Mouse (Mus musculus) lung, postnatal 0 days (tissue): Measurements from ENCODE around the gene Tnfsf9. TPM values are rescaled to one million over a fixed set of nuclear protein-coding genes. Genes with fewer than 3 reads are reported as not detected.
A peak's percentile ranks its signal among the peaks of the same experiment; 100 is the strongest.

Experiments
- ATAC-seq: fragments of 200-750 bp; cut with Nextera tagmentation; 2 replicates; pipeline ENCODE4 v1.8.0; 2017; ENCODE audit warnings: moderate library complexity
- DNase-seq: peaks from one replicate; pipeline ENCODE4 v3.0.0-alpha.2; 2016; ENCODE audit warnings: low spot score
- H3K27ac ChIP-seq: fragments of 300-500 bp; sonication (generic); 2 replicates; pipeline ENCODE4 v1.5.1; 2014; ENCODE audit warnings: antibody characterized with exemption, mild to moderate bottlenecking, low read length, mixed read lengths
- H3K27me3 ChIP-seq: fragments of 300-500 bp; sonication (generic); replicated peaks from 2 replicates; pipeline ENCODE4 v1.6.1; 2014; ENCODE audit warnings: low read length, mixed read lengths; ENCODE audit not compliant: insufficient read depth
- H3K36me3 ChIP-seq: fragments of 300-500 bp; sonication (generic); 2 replicates; pipeline ENCODE4 v1.6.1; 2014; ENCODE audit warnings: low read length, mixed read lengths; ENCODE audit not compliant: insufficient read depth
- H3K4me1 ChIP-seq: fragments of 300-500 bp; sonication (generic); 2 replicates; pipeline ENCODE4 v1.6.1; 2014; ENCODE audit warnings: antibody characterized with exemption, low read depth, low read length, mixed read lengths; ENCODE audit not compliant: insufficient read depth
- H3K4me2 ChIP-seq: fragments of 300-500 bp; sonication (generic); replicated peaks from 2 replicates; pipeline ENCODE4 v1.6.1; 2014; ENCODE audit warnings: low read depth, mild to moderate bottlenecking, low read length, moderate library complexity, mixed read lengths
- H3K4me3 ChIP-seq: fragments of 300-500 bp; sonication (generic); 2 replicates; pipeline ENCODE4 v1.5.1; 2014; ENCODE audit warnings: low read depth, low read length
- H3K9ac ChIP-seq: fragments of 300-500 bp; sonication (generic); replicated peaks from 2 replicates; pipeline ENCODE4 v1.6.1; 2014; ENCODE audit warnings: low read depth, mild to moderate bottlenecking
- H3K9me3 ChIP-seq: fragments of 300-500 bp; sonication (generic); 2 replicates; pipeline ENCODE4 v1.6.1; 2016; ENCODE audit warnings: low read length, mixed read lengths
- CTCF ChIP-seq: IDR thresholded peaks from 2 replicates; pipeline ENCODE4 v1.5.1; 2016; ENCODE audit warnings: antibody characterized with exemption, mild to moderate bottlenecking
- EP300 ChIP-seq: IDR thresholded peaks from 2 replicates; pipeline ENCODE4 v1.6.1; 2016; ENCODE audit warnings: antibody characterized with exemption, mild to moderate bottlenecking, control low read depth
- WGBS: fragments of 180-500 bp; shearing (Covaris S2); extraction: QIAGEN DNeasy Blood & Tissue Kit; methylation state at CpG from one replicate; pipeline ENCODE4 v1.1.7; 2014; 5-methylcytosine and 5-hydroxymethylcytosine counted together
- polyA plus RNA-seq: library from polyadenylated mRNA; unstranded; fragments of >200 nt; fragmentation: Nextera tagmentation; extraction: Ambion mirVana; gene quantifications from 2 replicates; pipeline ENCODE4 v1.2.1, GENCODE M21; 2015

Gene Tnfsf9
- polyA plus RNA-seq, 1 experiment from 2014 or later, result 3.0 TPM

DNA sequence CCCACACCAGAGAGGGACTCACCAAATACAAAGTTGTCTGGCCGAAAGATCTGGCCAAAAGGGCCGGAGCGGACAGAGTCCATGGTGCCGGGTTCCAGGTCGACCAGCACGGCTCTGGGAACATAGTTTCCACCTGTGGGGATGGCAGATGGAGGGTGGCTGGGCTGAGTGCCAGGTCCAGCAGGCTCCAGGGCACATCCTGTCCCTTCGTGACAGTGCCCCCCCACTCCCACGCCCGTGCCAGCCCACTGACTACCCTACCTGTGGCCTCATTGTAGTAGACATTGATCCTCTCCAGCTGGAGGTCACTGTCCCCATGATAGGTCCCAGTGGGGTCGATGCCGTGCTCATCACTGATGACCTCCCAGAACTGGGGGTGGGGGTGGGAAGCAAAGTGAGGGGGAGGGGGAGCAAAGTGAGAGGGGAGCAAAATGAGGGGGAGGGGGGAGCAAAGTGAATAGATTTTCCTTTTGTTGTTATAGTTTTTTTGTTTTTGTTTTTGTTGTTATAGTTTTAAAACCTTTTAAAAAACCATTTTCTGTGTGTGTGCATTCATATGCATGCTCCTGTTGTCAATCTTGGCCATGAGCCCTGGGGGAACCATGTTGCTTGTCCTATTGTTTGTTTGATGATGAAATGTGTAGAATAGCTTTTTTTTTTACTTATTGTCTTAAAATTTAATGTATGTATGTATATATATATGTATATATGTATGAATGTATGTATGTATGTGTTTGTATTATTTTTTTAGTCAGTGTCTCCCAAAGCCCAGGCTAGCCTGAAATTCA, 19.0 kb upstream of the Tnfsf9 start:
- 75% methylated on average over 11 of the region's 11 CpGs for WGBS
- no peak overlapping the region for H3K9ac ChIP-seq
- TF ChIP-seq EP300, result no peak
- no peak for TF ChIP-seq CTCF

GRCm38 (mm10) chr17:57087049-57087832, 17.9 kb upstream of the Tnfsf9 start, which contains the start of gene Tubb4a:
Gene Tubb4a (minus strand): TSS chr17:57087782.
- no peaks in the 10 kb centered on the region for H3K36me3 ChIP-seq
- H3K27ac ChIP-seq, result no peak within 1 kb of the TSS
- peaks cover 6% of the 10 kb centered on the region; the same call in 1 of the 2 replicates for H3K4me1 ChIP-seq
- peak within 1 kb of the TSS; percentile 21 for H3K4me3 ChIP-seq
- ATAC-seq (peak; percentile 71), DNase-seq (peak; percentile 39)
- H3K27me3 ChIP-seq, result no peaks in the 10 kb centered on the region
- TF ChIP-seq CTCF, result peak; percentile 2; the same call in 1 of the 2 replicates
- TF ChIP-seq EP300, result no peak
- no peaks in the 10 kb centered on the region for H3K9me3 ChIP-seq
- no peak within 1 kb of the TSS for H3K9ac ChIP-seq
- peak within 1 kb of the TSS; percentile 42 for H3K4me2 ChIP-seq
- 1% methylated on average over 31 of the region's 31 CpGs for WGBS

More for the DNA sequence above, 19.0 kb upstream of the Tnfsf9 start:
- no peak for DNase-seq
- Histone ChIP-seq H3K27ac (no peak overlapping the region), H3K36me3 (no peaks in the 10 kb centered on the region), H3K9me3 (no peaks in the 10 kb centered on the region), H3K4me2 (no peak overlapping the region), H3K27me3 (no peaks in the 10 kb centered on the region), H3K4me3 (no peak overlapping the region), H3K4me1 (peaks cover 6% of the 10 kb centered on the region; the same call in 1 of the 2 replicates)
- ATAC-seq, result no peak

DNA sequence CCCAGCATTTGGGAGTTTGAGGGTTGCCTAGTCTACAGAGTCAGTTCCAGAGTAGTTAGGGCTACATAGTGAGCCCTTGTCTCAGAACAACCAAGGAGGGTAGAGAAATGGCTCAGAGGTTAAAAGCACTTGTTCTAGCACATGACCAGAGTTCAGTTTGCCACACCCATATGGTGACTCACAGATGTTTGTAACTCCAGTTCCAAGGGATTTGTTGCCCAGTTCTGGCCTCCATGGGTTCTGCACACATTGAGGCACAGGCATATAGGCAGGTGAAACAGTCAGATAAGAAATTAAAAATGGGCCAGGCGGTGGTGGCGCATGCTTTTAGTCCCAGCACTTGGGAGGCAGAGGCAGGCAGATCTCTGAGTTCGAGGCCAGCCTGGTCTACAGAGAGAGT, 10.9 kb upstream of the Tnfsf9 start:
- ATAC-seq (no peak), DNase-seq (peak; percentile 18)
- TF ChIP-seq CTCF, result no peak
- TF ChIP-seq EP300, result no peak
- no peaks in the 10 kb centered on the region for H3K4me1 ChIP-seq
- 88% methylated on average over 3 of the region's 3 CpGs for WGBS
- H3K4me2 ChIP-seq, result no peak overlapping the region
- H3K27ac ChIP-seq, result no peak overlapping the region
- no peaks in the 10 kb centered on the region for H3K9me3 ChIP-seq
- no peaks in the 10 kb centered on the region for H3K36me3 ChIP-seq
- no peak overlapping the region for H3K4me3 ChIP-seq
- H3K9ac ChIP-seq, result no peak overlapping the region
- no peaks in the 10 kb centered on the region for H3K27me3 ChIP-seq

DNA sequence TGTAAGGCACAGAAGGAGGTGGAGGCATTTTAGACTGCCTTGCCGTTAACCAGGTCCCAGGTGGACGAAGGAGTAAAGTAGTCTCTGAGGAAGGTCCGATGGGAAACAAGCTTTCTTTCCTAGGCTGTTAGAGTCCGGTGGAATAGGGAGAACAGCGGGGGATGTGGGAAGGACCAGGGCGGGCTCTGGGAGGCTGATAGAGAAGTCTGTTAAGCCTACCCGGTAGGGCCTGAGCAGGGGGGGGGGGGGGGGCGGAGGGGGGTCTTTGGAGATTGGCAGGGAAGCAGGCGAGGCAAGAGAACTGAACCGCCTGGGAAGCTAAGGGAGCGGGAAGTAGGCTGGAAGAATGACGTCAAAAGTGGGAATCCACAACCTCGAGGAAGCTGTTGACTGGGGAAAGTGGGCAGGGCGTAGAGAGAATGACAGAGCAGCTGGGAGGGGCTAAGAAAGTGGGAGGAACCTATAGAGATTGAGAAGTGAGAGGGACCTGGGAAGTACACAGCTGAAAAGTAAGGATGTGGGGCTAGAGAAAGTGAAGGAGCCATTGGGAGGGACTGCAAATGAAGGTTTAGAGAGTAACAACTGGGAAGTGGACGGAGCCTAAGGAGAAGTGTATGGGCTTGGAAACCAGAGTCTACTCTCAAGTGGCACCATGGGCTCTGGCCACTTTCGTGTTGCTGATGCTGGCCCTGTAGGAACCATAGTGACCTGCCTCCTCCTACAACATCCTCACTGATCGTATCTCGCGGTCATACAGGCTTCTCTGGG, 9.1 kb upstream of the Tnfsf9 start:
- Histone ChIP-seq H3K9ac (no peak overlapping the region), H3K27me3 (no peaks in the 10 kb centered on the region), H3K4me1 (no peaks in the 10 kb centered on the region), H3K4me2 (peak overlapping the region; percentile 40), H3K9me3 (no peaks in the 10 kb centered on the region), H3K4me3 (no peak overlapping the region), H3K27ac (no peak overlapping the region), H3K36me3 (no peaks in the 10 kb centered on the region)
- ATAC-seq (peak; percentile 94), DNase-seq (peak; percentile 96)
- TF ChIP-seq EP300 (no peak), CTCF (no peak)
- 2% methylated on average over 18 of the region's 19 CpGs for WGBS

GRCm38 (mm10) chr17:57096623-57096920, 8.6 kb upstream of the Tnfsf9 start:
- Histone ChIP-seq H3K36me3 (no peaks in the 10 kb centered on the region), H3K4me1 (no peaks in the 10 kb centered on the region), H3K4me2 (peak overlapping the region; percentile 40), H3K27me3 (no peaks in the 10 kb centered on the region), H3K9ac (no peak overlapping the region), H3K4me3 (no peak overlapping the region), H3K9me3 (no peaks in the 10 kb centered on the region), H3K27ac (no peak overlapping the region)
- TF ChIP-seq EP300 (no peak), CTCF (peak; percentile 95)
- 1% methylated on average over 11 of the region's 11 CpGs for WGBS
- peak; percentile 66 for DNase-seq
- ATAC-seq, result peak; percentile 87

GRCm38 (mm10) chr17:57098321-57098720, 6.8 kb upstream of the Tnfsf9 start:
- no peaks in the 10 kb centered on the region for H3K27me3 ChIP-seq
- 54% methylated on average over 5 of the region's 5 CpGs for WGBS
- no peaks in the 10 kb centered on the region for H3K36me3 ChIP-seq
- DNase-seq, result no peak
- no peak overlapping the region for H3K4me2 ChIP-seq
- no peak for ATAC-seq
- H3K27ac ChIP-seq, result no peak overlapping the region
- no peak overlapping the region for H3K4me3 ChIP-seq
- H3K9me3 ChIP-seq, result no peaks in the 10 kb centered on the region
- no peaks in the 10 kb centered on the region for H3K4me1 ChIP-seq
- H3K9ac ChIP-seq, result no peak overlapping the region
- TF ChIP-seq EP300 (no peak), CTCF (no peak)
